Mouse (Mus musculus) frontal cortex, postnatal 14 days (tissue): Measurements from ENCODE around the gene Iah1.
A peak's percentile ranks its signal among the peaks of the same experiment; 100 is the strongest.

ENCODE experiments used
- DNase-seq, 2 experiments: peaks; one replicate each; pipeline ENCODE4 v3.0.0; 2022; ENCODE audit warnings: low spot score in 2 of 2

Gene Iah1

DNA sequence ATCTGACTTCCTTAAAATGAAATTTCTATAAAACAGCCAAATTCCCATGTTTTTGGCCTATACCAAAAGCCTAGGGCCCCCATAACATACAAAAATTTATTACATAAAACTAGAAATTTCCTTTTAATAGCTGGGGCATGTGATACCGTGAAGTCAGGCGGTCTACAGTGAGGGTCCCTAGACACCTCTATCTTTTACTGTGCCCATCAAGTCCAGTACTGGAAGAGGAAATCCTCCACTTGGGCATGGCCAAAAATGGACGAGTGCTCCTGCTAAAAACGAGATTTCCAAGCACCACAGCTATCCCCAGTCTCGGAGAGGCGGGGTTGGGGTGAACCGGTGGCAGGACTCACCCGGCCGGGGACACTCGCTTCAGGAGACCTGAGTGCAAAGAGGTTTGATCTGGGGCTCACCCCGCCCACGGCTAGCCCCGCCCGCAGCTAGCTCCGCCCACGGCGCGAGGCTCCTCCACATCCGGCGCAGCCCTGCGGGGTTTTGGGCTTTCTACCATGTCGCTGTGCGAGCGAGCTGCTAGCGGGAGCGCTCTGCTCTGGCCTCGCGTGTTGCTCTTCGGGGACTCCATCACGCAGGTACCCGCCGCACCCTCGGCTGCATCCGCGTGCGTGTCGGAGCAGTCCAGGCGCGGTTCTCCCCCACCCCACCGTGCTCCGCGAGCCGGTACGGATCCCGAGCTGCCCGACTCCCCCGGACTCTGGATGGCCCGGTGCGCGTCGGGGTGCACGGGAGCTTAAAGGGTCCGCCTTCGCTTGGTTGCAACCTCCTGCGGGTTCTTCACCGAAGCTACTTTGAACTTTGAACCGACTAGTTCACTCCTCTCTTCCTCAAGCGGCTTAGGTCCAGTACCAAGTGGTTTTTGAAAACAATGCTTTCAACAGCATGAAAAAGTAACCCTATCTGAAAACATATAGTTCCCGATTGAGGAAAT lies at the start of gene Iah1:
Iah1 (plus strand) TSS at position 467 of the 946 bp plus-strand sequence.
- peak; percentile 52 to 68 for DNase-seq

DNA sequence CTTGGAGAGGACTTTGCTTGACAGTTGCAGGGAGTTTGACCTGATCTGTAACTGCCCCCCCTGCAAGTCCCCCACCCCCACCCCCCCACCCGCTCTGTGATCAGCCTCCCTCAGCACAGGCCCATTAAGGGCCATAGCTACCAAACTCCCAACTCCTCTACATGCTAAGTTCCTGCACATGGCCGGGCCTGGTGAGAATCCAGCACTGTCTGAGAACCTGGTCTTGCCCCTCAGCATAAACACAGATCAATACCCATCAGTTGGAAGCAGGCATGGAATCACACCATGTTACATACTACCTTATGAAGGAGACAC lies 49.4 kb upstream of the Iah1 start:
- no peak for DNase-seq

DNA sequence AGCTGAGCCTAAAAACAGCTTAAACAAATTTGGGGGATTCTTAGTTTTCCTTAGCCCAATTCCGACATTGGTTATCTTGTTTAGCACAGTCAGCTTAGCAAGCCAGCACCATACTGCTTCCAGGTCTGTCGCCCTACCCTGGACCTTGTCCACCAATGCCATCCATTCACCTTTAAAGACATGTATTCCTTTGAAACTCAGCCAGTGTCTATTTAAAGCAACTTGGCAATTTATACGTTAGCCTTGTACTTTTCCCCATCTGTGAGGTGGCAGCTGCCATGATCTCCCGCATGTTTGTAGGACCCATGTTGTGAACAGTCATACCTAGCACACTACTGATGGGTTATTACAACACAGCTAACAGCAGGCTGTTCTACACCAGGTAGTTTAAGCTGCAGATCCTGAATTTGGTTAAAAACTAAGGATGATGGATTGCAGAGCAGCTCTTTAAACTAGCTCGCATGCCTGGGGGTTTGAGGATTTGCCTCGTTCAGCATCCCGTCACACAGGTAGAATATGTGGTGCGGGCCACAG lies 48.0 kb upstream of the Iah1 start:
- no peak for DNase-seq

DNA sequence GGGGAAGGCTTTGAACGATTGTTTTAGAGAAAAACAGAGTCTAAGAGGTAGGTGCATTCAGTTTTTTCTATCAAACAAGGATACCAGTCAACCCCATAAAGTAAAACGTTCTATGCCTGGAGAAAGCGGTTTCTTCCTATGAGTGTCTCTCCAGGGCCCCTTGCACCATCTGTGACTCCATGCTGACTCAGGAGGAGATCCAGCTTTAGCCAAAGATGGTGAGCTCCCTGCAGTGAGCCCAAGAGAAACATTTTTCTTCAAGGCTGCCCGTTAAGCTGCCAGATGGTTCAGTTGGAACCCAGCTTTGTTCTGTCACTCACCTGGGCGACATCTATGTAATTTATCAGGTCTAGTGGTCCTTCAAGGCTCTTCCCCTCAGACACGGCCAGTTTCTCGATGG lies 41.7 kb upstream of the Iah1 start:
- no peak for DNase-seq

DNA sequence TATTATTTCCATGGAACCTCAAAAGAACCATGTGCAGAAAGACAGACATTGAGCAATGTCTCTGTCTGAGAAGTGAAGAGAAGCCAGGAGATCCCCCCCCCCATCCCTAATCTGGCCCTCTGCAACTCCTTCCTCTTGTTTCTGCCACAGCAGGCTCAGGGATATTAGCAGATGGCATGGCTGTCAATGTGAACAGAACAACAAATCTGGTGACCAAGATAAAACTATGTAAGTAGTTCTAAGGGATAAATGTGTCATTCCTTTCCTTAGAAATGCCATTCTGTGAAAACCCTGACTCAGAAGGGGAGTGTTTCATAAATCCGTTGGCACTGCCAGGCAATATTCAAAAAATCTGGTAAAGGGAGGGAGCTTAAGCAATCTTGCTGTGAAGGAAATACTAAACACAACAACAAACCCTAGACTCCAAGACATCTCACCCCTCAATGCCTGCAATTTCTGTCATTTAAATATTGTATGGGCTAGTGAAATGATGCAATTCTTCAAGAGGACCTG lies 38.8 kb upstream of the Iah1 start:
- DNase-seq = no peak

DNA sequence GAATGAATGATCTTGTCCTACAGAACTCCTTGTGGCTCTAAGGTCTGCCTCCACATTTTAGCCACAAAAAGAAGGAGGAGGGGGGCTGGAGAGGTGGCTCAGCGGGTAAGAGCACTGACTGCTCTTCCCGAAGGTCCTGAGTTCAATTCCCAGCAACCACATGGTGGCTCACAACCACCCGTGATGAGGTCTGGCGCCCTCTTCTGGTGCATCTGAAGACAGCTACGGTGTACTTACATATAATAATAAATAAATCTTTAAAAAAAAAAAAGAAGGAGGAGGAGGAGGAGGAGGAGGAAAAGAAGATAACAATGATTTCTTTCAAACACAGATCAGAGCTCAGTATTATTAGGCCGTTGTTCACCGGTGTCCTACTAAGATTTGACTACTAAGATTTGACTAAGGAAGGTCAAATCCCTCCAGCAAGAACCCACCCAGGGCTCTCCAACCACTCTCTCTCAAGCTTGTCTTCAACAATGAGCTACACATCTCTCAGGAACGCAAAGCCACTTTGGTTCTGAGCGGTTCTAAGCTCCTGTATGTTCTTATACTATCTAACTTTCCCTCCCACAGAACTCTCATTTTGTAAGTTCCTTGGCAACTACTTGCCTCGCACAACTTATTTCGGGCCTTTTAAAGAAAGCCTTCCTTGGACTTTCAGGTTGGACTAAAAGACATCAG lies 31.3 kb upstream of the Iah1 start, which contains the start of gene Cpsf3:
Cpsf3 (plus strand) TSS at position 631 of the 681 bp plus-strand sequence.
- DNase-seq = no peak

DNA sequence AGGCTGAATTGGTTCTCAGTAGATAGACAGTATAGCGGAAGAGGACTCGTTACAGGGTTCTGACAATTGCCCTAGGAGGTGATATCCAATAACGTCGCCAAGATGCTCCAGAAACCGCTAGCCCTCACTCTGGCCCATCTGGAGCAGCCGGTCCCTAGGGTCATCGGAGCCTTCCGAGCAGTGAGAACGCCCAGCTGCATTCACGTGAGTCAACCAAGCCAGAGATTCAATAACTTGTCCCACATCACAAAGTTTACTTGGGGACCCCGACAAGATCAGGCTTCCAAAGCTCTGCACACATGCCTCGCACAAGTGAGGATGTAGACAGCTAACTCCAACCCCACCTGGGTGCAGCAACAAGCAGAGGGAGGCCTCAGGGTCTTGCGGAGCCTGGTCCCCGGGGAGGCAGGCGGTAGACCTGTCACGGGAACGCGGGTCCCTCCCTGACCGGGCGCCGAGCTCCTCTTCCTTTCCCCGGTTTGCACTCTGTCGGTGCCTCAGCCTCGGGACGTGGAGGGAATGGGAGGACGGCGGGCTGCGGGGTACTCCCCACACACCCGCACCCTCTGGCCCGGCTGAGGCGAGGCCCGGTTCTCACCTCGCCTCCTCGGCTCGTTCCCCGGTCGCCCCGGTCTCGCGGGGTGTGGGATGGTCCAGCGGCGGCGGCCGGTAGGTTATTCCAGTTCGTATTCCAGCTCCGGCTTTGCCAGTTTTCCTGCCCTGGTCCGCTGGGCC lies 30.5 kb upstream of the Iah1 start:
- peak in 1 of 2 experiments; percentile 17 for DNase-seq

DNA sequence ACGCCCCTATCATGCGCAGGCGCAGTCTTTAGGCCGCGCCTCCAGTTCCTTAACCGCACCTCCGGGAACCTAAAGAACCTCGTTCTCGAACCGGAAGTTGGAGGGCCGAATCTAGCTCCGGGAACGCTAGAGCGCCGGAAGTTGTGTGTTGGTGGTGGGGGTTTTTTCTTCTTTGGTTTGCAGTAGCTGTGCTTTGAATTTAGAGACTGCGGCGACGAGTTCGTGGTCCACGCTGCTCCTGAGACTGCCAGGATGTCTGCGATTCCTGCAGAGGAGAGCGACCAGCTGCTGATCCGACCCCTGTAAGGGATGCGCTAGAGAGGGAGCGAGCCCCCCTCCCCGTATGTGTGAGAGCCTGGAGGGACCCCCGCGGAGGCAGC lies 30.0 kb upstream of the Iah1 start, which contains the start of gene Itgb1bp1:
Itgb1bp1 (minus strand) TSS at position 42 of the 380 bp plus-strand sequence.
- DNase-seq = peak; percentile 98

DNA sequence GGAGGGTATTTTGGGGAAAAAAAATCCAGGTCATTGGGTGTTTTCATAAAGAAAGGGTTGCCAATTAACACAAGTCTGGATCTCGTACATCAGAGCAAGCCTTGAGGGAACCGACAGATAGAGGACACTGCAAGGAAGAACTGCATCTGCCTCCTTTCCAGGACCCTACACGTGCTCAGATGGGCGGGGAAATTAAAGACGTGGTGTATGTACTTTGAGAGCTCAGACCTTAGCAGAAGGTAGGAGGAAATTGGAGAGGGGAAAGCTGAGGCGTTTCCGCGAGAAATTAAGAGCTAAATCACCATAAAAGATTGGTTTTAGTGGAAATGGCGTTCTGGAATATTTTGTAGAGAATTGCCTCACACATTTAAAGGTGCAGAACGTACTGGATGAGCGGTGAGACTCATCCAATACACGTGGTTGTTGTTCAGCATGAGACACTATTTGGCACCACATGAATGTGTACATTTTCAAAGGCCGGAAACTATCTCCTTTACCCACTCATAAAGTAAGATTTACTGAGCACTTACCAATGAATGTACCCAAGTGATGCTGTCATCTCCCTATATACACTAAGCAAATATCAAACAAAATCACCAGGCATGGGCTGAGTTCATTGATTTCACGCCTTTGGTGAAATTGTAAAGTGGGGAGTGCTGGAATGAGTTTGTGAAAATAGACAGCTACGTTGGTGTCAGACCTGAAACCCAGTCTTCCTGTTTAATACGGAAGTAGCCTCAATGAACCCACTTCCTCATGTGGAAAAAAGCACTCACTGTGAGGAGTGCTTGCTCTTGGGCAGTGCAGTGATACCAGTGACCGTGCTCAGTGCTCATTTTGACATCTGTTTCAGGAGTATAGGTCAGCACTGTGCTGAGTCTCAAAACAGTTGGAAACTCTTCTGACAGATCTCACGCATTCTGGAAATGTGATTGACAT lies 29.2 kb upstream of the Iah1 start:
- DNase-seq = no peak

DNA sequence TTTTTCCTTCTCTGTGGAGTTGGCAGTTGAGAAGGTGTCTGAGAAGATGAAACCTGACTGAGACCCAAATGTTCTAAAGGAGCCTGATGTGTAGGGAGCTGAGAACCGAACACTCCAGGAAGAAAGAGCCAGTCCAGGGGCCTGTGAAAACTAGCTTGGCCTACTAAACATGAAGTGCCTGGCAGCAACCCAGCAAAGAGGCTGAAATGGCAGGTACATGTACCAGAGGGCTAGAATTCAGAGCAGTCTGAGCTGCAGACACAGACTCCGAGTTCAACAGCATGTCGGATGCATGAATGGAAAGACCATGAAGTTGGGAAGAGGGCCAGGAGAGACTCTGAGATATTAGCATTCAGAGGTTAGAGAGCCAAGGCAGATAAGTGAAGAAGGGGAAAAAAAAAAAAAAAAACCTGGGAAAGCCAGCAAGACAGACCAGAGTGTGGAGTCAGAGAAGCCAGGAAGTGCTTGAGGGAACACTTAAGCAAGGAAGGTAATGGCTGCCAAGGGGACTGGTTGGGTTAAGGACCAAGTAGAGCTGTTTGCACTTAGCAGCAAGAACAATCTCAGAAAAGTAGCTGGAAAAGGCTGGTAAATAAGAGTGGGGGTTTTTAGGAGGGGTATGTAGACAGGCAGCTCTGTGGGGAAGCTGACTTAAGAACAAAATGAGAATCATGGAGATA lies 27.3 kb upstream of the Iah1 start:
- DNase-seq = no peak

DNA sequence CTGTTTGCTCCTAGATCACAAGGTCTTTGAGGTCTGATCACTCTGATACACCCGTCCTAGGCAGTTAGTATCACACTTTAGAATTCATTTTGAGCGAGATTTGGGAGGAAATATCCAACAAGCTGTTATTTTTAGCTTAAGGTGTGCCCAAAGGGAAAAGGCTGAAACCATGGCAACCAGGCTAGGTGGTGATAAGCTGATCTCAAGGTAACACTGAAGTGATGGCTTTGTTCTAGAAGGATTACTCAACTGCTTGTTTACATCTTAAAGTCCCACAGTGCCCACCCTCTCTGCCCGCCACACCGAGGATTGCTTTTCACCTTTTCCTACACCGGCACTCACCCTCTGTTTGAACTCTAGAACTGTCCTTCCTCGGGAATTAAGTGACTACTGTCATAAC lies 26.5 kb upstream of the Iah1 start:
- DNase-seq = no peak

DNA sequence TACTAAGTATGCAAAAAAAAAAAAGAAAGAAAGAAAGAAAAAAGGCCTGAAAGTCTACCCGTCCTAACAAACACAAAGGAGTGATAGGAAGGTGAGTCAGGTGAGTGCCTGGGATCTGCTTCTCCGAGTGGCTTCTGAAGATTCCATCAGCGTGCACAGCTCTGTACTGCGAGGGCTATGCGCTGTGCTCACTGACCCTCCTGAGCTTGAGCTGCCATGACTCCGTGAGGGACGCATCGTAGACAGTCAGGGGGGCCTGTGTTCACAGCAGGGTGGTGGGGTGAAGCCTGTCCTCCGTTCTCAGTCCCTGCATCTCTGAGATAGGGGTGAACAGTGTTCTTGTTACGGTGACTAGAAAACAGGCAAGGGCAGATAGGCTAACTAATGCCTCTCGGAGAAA lies 17.3 kb upstream of the Iah1 start:
- no peak for DNase-seq

DNA sequence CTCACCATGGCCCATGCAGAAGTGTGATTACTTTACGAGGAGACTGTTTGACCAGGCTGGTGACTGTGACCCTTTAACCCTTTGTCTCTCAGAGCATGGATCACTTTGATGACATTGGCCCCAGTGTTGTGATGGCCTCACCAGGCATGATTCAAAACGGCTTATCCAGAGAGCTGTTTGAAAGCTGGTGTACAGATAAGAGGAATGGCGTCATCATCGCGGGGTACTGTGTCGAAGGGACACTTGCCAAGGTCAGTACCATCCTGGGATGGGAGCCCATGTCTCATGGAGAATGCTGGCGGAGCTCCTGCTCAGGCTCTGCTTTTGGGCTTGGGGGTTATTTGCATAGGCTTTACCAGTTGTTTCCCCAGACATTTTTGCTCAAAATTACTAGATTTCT lies 14.9 kb upstream of the Iah1 start:
- no peak for DNase-seq

DNA sequence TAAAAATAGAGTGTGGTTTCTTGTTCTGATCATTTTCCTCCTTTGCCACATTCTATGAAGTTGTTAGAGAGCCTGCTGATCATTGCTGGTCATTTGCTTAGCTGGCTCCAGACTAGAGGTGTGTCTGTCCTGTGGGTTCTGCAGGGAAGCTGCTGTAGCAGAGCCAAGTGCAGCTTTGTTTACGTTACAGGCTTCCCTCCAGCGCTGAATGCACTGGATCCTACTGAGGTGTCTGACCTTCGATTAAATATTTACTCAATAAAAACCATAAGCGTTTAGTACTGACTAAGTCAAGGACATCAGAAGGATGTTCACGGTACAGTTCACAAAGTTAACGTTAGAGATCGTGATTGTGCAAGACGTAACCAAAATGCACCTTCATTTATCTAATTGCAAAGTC lies 14.3 kb upstream of the Iah1 start:
- no peak for DNase-seq

DNA sequence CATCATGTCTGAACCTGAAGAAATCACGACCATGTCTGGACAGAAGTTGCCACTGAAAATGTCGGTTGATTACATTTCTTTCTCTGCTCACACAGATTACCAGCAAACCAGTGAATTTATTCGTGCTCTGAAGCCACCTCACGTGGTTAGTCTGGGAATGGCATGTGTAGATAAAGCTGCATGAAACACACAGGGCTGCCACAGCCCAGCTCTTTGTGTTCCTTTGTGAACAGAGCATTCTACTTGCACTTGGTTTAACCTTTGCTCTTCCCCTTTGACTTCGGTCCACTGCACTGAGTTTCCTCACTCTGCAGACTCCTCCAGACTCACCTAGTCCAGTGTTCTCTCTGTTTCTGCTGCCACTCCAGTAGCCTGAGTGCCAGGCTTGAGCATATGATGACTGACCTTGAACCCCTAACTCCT lies 13.8 kb upstream of the Iah1 start:
- DNase-seq = no peak

DNA sequence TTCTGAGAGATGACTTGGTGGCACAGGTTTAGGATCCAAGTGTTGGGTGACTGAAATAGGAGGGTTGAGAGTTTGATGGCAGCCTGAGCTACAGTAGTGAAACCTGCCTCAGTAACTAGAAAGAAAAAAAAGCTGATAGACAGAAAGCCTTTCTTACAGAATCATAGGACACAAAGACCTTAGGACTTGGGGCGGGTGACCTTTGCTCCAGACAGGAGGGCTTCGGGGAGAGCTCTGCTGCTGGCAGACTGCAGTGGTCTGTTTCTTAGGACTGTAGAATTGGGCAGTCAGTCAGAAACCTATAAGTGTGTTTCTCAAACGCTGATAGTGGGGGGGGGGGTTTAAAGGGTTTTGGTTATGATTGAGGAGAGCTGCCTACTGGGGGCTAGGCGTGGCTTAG lies 10.4 kb upstream of the Iah1 start:
- no peak for DNase-seq

DNA sequence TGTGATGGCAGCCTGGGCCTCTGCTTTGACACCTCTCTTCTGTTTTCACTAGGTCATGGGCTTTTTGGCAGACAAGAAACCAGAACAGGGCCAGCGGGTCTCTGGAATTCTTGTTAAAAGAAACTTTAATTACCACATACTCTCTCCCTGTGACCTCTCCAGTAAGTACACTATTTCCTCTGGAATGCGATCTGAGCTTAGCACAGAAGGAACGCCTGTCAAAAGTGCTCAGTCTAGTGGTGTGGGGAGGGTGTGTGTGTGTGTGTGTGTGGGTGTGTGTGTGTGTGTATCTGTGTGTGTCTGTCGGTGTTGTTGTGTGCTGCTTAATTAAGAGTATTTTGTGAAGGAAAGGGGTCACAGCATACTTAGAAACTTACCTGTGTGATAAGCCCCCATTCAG lies 9.5 kb upstream of the Iah1 start:
- DNase-seq = no peak

DNA sequence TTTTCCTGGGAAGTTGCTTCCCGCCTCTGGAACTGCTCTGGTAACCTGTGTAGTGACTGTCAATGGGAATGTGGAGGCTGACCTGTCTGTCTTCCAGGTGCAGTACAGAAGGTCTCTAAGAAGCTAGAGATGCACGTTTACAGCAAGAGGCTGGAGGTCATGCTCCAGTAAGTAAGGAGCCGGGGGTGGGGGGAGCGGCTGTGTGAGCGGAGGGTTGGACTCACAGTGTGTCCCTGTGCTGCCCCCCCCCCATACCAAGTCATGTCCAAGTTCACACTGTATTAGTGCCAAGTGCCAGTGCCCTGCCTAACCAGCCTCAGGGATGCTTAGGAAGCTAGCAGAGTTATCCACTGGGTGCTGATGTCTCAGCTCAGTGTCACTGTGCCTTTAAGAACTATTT lies 4.0 kb upstream of the Iah1 start:
- no peak for DNase-seq

DNA sequence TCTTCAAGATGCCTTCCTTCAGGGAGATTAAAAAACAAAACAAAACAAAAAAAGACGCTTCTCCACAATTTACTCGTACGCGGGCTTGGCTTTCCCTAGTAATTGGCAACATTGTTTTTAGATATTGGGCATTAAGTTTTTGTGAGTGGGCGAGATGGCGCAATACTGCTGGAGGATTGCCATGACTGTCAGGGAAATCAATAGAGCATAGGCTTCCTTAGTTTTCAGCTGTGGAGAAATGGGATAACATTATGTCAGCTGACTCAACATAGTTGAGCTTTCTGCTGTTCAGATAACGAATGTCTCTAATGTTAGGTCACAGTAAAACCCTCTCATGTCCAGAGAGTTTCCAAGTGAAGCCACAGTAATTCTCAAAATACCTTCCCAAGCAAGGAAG lies 678 bp downstream of the Iah1 start:
- no peak for DNase-seq
